Mouse (Mus musculus) megakaryocyte, embryonic 14.5 days (primary cell): ENCODE measurements around the gene Mmp24. TPM values are rescaled to one million over a fixed set of nuclear protein-coding genes. Genes with fewer than 3 reads are reported as not detected.
"Not testable (repeated sequence)": the region's sequence is repeated elsewhere in the genome, so short reads cannot be mapped to it uniquely, and the experiment has no call there.

ENCODE experiments used
- H3K27me3 ChIP-seq: replicated peaks from 2 replicates; pipeline ENCODE3; 2012; ENCODE audit warnings: inconsistent platforms
- H3K36me3 ChIP-seq: replicated peaks from 2 replicates; pipeline ENCODE3; 2012; ENCODE audit warnings: low read length, inconsistent platforms, mixed read lengths
- H3K4me1 ChIP-seq: 2 replicates; pipeline ENCODE4 v1.6.1; 2012; ENCODE audit warnings: inconsistent platforms
- H3K4me3 ChIP-seq: replicated peaks from 2 replicates; pipeline ENCODE3; 2012; ENCODE audit warnings: moderate library complexity, mild to moderate bottlenecking, inconsistent platforms
- H3K9me3 ChIP-seq: 2 replicates; pipeline ENCODE4 v1.6.1; 2012; ENCODE audit warnings: inconsistent platforms
- FLI1 ChIP-seq: IDR thresholded peaks from 2 replicates; pipeline ENCODE4 v1.6.1; 2012; ENCODE audit warnings: low read length, inconsistent platforms, mixed read lengths
- GATA1 ChIP-seq: IDR thresholded peaks from 3 replicates; pipeline ENCODE4 v1.6.1; 2012; ENCODE audit warnings: mixed read lengths, low read length, inconsistent platforms, borderline replicate concordance
- polyA plus RNA-seq: library from polyadenylated mRNA; stranded (reverse); fragments of >175 nt; gene quantifications from 2 replicates; pipeline ENCODE4 v1.2.3, GENCODE M21; 2012; ENCODE audit warnings: low replicate concordance; ENCODE audit not compliant: insufficient read depth

Gene Mmp24
- polyA plus RNA-seq, 1 experiment: not detected

- peaks cover 31% of the 10 kb centered on the region for H3K36me3 ChIP-seq
- H3K4me3 ChIP-seq: peak overlapping the region; percentile 99
- H3K4me1 ChIP-seq: peaks cover 43% of the 10 kb centered on the region
- no peaks in the 10 kb centered on the region for H3K9me3 ChIP-seq
- peaks cover 13% of the 10 kb centered on the region for H3K27me3 ChIP-seq
- TF ChIP-seq FLI1: no peak
- TF ChIP-seq GATA1: no peak
Observed at GRCm38 (mm10) chr2:155825904-155826629, 50.9 kb downstream of the Mmp24 start.

- no peak for TF ChIP-seq FLI1
- no peak for TF ChIP-seq GATA1
- no peaks in the 10 kb centered on the region for H3K9me3 ChIP-seq
- peaks cover 13% of the 10 kb centered on the region for H3K27me3 ChIP-seq
- peaks cover 25% of the 10 kb centered on the region for H3K36me3 ChIP-seq
- peaks cover 45% of the 10 kb centered on the region for H3K4me1 ChIP-seq
- peak within 1 kb of the TSS; percentile 99 for H3K4me3 ChIP-seq
Observed at GRCm38 (mm10) chr2:155826630-155827424, 51.7 kb downstream of the Mmp24 start, which contains the start of gene Eif6. Eif6 (minus strand) TSS chr2:155826925.

GRCm38 (mm10) chr2:155830841-155831240, 55.7 kb downstream of the Mmp24 start:
- no peaks in the 10 kb centered on the region for H3K36me3 ChIP-seq
- peaks cover 27% of the 10 kb centered on the region for H3K4me1 ChIP-seq
- TF ChIP-seq GATA1: no peak
- TF ChIP-seq FLI1: no peak
- H3K27me3 ChIP-seq: peaks cover 38% of the 10 kb centered on the region
- H3K4me3 ChIP-seq: no peak overlapping the region
- no peaks in the 10 kb centered on the region for H3K9me3 ChIP-seq

GRCm38 (mm10) chr2:155831302-155831701, 56.2 kb downstream of the Mmp24 start:
- Histone ChIP-seq H3K9me3 (no peaks in the 10 kb centered on the region), H3K4me1 (peaks cover 24% of the 10 kb centered on the region), H3K27me3 (peaks cover 40% of the 10 kb centered on the region), H3K36me3 (no peaks in the 10 kb centered on the region), H3K4me3 (no peak overlapping the region)
- no peak for TF ChIP-seq FLI1
- no peak for TF ChIP-seq GATA1

DNA sequence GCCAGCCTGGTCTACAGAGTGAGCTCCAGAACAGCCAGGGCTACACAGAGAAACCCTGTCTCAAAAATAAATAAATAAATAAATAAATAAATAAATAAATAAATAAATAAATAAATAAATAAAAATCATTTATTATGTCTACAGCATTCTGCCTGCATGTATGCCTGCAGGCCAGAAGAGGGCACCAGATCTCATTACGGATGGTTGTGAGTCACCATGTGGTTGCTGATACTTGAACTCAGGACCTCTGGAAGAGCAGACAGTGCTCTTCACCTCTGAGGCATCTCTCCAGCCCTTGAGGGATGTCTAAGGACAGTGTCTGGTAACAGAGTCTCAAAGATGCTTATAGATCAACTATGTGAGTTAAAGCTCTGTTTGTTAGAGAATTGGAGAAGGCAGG, 56.9 kb downstream of the Mmp24 start:
- not testable (repeated sequence) for H3K4me3 ChIP-seq, H3K36me3 ChIP-seq, H3K9me3 ChIP-seq
- H3K4me1 ChIP-seq: peaks cover 20% of the 10 kb centered on the region
- H3K27me3 ChIP-seq: peaks cover 44% of the 10 kb centered on the region

- TF ChIP-seq GATA1 (no peak), FLI1 (no peak)
- peaks cover 54% of the 10 kb centered on the region for H3K27me3 ChIP-seq
Observed at GRCm38 (mm10) chr2:155834732-155835131, 59.6 kb downstream of the Mmp24 start, which contains the start of gene Fam83c. Fam83c (minus strand) TSS chr2:155834854.

DNA sequence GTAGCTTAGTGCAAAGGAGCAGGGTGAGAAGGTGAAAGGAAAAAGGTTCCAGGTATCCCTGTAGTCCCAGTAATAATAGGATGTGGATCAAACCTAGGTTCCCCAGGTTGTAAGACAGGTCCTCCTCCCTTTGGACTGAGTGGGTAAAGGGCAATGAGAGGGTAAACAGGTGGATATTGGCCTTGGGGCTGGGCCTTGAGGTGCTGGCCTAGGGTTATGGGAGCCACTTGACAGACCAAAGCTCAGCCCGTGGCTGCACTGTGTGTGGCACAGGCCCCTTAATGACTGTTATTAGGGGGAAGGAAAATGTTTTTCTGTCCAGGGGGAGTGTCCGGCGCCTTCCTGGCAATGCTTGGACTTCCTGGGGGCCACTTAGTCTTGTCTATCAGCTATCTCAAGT, 62.8 kb downstream of the Mmp24 start:
- H3K4me3 ChIP-seq: no peak overlapping the region
- peaks cover 64% of the 10 kb centered on the region for H3K27me3 ChIP-seq
- peaks cover 2% of the 10 kb centered on the region; the same call in 1 of the 2 replicates for H3K4me1 ChIP-seq
- TF ChIP-seq FLI1 (no peak), GATA1 (no peak)
- no peaks in the 10 kb centered on the region for H3K36me3 ChIP-seq
- H3K9me3 ChIP-seq: no peaks in the 10 kb centered on the region

More at GRCm38 (mm10) chr2:155834732-155835131, 59.6 kb downstream of the Mmp24 start, which contains the start of gene Fam83c:
- Histone ChIP-seq H3K9me3 (no peaks in the 10 kb centered on the region), H3K4me3 (no peak within 1 kb of the TSS), H3K36me3 (no peaks in the 10 kb centered on the region), H3K4me1 (peaks cover 14% of the 10 kb centered on the region)

GRCm38 (mm10) chr2:155838961-155839360, 63.8 kb downstream of the Mmp24 start:
- Histone ChIP-seq H3K27me3 (peaks cover 60% of the 10 kb centered on the region), H3K36me3 (no peaks in the 10 kb centered on the region)

DNA sequence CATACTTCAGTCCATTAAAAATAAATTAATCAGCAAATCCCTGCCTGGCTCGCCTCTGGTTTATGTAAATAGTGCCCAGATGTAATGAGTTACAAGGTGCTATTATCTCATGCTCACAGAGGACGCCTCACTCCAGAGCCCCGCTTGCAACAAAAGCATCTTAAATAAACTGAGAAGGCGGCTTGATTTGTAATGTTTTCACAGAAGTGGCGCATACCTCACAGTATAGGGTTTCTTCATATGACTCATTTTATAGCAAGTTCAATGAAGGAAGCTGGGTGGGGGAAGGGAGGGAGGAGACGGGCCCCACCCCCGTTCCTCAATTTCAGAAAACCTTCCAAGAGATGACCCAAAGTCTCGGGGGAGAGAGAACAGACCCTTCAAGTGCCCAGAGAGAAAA, 71.8 kb downstream of the Mmp24 start:
- H3K36me3 ChIP-seq: peaks cover 75% of the 10 kb centered on the region

More at GRCm38 (mm10) chr2:155838961-155839360, 63.8 kb downstream of the Mmp24 start:
- no peaks in the 10 kb centered on the region; the same call in 1 of the 2 replicates for H3K4me1 ChIP-seq
- H3K9me3 ChIP-seq: no peaks in the 10 kb centered on the region
- no peak overlapping the region for H3K4me3 ChIP-seq
- TF ChIP-seq FLI1: no peak
- no peak for TF ChIP-seq GATA1

GRCm38 (mm10) chr2:155848291-155848690, 73.1 kb downstream of the Mmp24 start:
- TF ChIP-seq FLI1 (no peak), GATA1 (no peak)
- peaks cover 89% of the 10 kb centered on the region for H3K36me3 ChIP-seq

More for the DNA sequence above, 71.8 kb downstream of the Mmp24 start:
- H3K27me3 ChIP-seq: peaks cover 4% of the 10 kb centered on the region
- no peak for TF ChIP-seq FLI1
- no peak for TF ChIP-seq GATA1
- H3K4me3 ChIP-seq: no peak overlapping the region
- no peaks in the 10 kb centered on the region for H3K9me3 ChIP-seq
- H3K4me1 ChIP-seq: 0 out of 2 replicates have a peak, but pooled peaks cover 6% of the 10 kb centered on the region

More at GRCm38 (mm10) chr2:155848291-155848690, 73.1 kb downstream of the Mmp24 start:
- Histone ChIP-seq H3K4me3 (no peak overlapping the region), H3K9me3 (no peaks in the 10 kb centered on the region), H3K27me3 (no peaks in the 10 kb centered on the region), H3K4me1 (0 out of 2 replicates have a peak, but pooled peaks cover 6% of the 10 kb centered on the region)
